Mouse (Mus musculus) olfactory bulb, adult 2 months (tissue): ENCODE results near the gene Nans. TPM values are rescaled to one million over a fixed set of nuclear protein-coding genes. Genes with fewer than 3 reads are reported as not detected.

Experiments
- H3K27ac ChIP-seq: fragments of 200-500 bp; 2 replicates; pipeline ENCODE4 v1.5.1; 2012; ENCODE audit warnings: low read depth, low read length; ENCODE audit not compliant: insufficient read depth
- H3K4me1 ChIP-seq: fragments of 200-500 bp; 2 replicates; pipeline ENCODE4 v1.6.1; 2012; ENCODE audit warnings: low read length; ENCODE audit not compliant: control insufficient read depth, insufficient read depth
- H3K4me3 ChIP-seq: fragments of 200-500 bp; 2 replicates; pipeline ENCODE4 v1.5.1; 2012; ENCODE audit warnings: mild to moderate bottlenecking, low read depth, low read length, moderate library complexity; ENCODE audit not compliant: insufficient read depth
- CTCF ChIP-seq: fragments of 200-500 bp; IDR thresholded peaks from 2 replicates; pipeline ENCODE4 v1.5.1; 2012; ENCODE audit warnings: low read depth, mild to moderate bottlenecking, low read length, moderate library complexity; ENCODE audit not compliant: insufficient read depth
- POLR2A ChIP-seq: fragments of 200-500 bp; IDR thresholded peaks from 2 replicates; pipeline ENCODE4 v1.6.1; 2012; ENCODE audit warnings: mild to moderate bottlenecking, low read depth, low read length, moderate library complexity; ENCODE audit not compliant: insufficient read depth
- WGBS: fragments of 180-500 bp; shearing (Covaris S2); methylation state at CpG from one replicate; pipeline ENCODE4 v1.1.7; 2018; 5-methylcytosine and 5-hydroxymethylcytosine counted together
- polyA plus RNA-seq: library from polyadenylated mRNA; stranded (reverse); fragments of >200 nt; gene quantifications from 2 replicates; pipeline ENCODE4 v1.2.4, GENCODE M21; 2012; ENCODE audit warnings: low replicate concordance; ENCODE audit not compliant: missing spikeins, insufficient read depth, insufficient read length

Nans gene
- polyA plus RNA-seq, 1 experiment = not detected

DNA sequence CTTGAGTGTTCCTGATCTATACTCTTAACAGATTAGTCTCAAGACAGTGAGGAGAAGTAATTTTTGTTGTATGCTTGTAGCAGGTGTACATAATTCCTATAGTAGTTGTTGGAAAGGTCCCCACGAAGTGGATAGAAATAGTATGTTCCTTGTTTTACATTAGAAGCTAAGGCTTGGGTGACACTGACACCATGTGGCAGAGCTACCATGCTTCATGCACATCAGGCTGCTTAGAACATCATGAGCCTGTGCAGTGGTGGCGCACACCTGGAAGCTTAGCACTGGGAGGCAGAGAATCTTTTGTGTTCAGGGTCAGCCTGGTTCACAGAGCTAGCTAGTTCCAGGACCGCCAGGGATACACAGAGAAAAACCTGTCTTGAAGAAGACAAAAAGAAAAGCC is 23.3 kb upstream of the Nans start:
- H3K4me1 ChIP-seq = no peaks in the 10 kb centered on the region
- no peak overlapping the region for H3K27ac ChIP-seq
- WGBS = 69% methylated on average over 3 of the region's 3 CpGs
- no peak for TF ChIP-seq POLR2A
- no peak for TF ChIP-seq CTCF
- no peak overlapping the region for H3K4me3 ChIP-seq

DNA sequence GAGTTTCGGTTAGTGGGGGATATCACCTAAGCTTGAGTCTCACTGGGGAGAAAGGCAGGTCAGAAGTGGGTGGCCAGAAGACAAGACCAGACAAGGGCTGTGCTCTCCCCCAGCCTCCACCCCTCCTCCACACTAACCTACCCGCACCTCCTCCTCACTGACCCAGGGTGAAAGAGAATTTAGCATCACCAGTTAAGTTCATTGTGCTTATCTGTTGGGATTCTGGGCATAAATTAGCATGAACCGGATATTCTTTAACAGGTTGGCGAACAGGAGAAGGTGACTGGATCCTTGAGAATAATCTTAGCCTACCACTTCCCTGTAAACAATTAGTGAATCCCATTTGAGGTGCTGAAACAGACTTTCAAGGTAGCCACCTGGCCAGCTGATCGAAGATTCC is 13.9 kb upstream of the Nans start:
- TF ChIP-seq POLR2A (no peak), CTCF (no peak)
- no peaks in the 10 kb centered on the region for H3K4me1 ChIP-seq
- H3K27ac ChIP-seq = no peak overlapping the region
- H3K4me3 ChIP-seq = no peak overlapping the region
- 91% methylated on average over 5 of the region's 5 CpGs for WGBS

DNA sequence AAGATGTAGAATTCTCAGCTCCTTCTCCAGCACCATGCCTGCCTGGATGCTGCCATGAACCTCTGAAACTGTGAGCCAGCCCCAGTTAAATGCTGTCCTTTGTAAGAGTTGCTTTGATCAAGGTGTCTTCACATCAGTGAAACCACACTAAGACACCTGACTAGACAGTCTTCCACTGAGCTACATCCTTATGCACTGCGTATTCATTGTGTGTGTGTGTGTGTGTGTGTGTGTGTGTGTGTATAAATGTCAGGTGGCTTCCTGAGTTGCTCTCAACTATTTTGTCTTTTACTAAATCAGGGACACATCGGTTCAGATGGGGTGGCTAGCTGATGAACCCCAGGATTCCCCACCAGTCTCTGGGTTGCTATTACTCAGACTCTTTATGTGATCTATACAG is 10.0 kb upstream of the Nans start:
- 94% methylated on average over 2 of the region's 2 CpGs for WGBS
- TF ChIP-seq CTCF (no peak), POLR2A (no peak)
- Histone ChIP-seq H3K27ac (no peak overlapping the region), H3K4me1 (no peaks in the 10 kb centered on the region), H3K4me3 (no peak overlapping the region)

DNA sequence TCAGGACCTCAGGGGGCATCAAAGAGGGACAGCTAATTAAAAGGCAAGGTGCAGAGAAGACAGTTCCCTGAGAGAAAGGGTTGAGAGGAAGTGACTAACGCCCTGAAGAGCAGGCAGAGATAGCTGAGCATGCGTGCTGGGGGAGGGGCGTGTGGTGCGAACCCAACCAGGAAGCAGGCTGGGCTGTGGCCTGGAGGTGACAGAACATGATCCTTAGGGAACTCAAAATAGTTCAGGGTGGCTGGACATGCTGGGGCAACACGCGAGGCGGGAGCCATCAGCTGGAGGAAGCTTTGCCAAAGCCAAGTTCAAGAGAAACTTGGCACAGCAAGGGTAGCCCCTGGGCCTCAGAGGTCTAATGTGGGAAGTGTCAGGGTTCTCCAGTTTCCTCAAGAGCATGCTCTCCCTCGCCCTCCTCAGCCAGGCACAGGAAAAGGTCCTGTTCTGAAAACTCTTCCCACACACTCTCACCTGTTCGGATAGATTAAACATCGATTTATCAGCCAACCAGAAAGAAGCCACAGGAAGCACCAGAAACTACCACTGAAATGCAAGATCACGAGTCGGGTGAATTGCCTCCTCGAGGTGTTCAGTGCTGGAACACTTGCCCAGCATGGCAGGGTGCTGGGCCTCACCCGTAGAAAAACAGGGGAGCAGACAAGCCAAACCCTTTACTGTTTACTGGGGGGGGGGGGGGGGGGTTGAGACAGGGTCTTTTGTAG is 3.2 kb upstream of the Nans start:
- 58% methylated on average over 14 of the region's 14 CpGs for WGBS
- H3K4me1 ChIP-seq = no peaks in the 10 kb centered on the region
- H3K27ac ChIP-seq = no peak overlapping the region
- H3K4me3 ChIP-seq = no peak overlapping the region
- TF ChIP-seq POLR2A = no peak
- no peak for TF ChIP-seq CTCF

DNA sequence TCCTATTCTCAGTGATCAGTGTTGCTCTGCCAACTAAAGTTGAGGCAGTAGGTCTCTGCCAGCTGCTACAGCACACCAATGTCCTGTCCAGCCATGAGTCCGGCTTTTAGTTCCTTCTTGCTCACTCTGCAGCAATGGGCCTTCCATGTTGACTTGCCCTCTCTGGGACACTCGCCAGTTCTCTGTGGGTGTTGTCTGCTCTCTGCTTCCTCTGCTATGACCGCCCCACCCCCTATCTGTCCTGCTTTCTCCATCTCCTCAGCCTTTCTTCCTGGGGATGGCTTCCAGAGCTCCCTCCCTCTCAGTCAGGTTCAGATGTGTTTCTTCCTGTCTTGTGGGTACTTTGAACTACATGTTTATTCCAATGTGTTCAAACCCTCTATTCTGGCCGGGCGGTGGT is 1.7 kb upstream of the Nans start:
- no peak overlapping the region for H3K4me3 ChIP-seq
- no peaks in the 10 kb centered on the region for H3K4me1 ChIP-seq
- no peak overlapping the region for H3K27ac ChIP-seq
- 87% methylated on average over 5 of the region's 5 CpGs for WGBS
- TF ChIP-seq CTCF (no peak), POLR2A (no peak)

DNA sequence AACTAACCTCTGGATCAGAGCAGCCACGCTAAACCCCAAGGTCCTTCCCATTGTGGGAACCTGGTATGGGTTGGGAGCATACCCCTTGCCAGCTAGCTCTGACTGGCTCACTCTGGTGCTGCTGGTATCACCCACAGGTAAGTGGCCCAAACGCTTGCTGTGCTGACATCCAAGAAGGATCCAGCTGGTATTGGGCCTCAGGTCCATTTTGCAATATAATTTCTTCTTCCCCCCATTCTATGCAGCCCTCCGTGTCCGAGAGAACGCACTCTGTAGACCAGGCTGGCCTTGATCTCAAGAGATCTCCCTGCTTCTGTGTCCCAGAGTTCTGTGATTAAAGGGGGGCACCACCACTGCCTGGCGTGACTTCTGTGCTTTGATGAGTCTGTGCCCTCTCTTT is 4.0 kb downstream of the Nans start:
- 99% methylated on average over 6 of the region's 6 CpGs for WGBS
- H3K4me1 ChIP-seq = no peaks in the 10 kb centered on the region

DNA sequence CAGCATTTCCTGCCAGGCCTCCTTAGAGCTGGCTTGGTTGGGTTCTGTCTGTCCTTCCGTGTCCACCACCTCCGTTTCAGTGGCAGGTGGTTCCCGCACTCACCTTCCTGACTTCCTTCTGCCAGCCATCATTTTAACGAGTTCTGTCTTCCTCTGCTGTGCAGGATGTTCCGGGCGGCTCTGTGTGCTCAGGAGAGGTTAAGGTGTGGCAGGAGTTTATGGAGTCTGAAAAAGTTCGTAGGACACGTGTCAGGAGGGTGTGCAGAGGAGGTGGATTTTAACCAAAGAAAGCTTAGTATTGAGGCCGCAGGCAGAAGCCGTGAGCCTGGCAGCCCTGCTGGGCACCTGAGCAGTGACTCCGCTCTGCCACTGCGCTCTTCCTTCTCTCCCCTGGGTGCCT is 6.5 kb downstream of the Nans start:
- Histone ChIP-seq H3K4me3 (no peak overlapping the region), H3K4me1 (no peaks in the 10 kb centered on the region), H3K27ac (no peak overlapping the region)
- no peak for TF ChIP-seq CTCF
- TF ChIP-seq POLR2A = no peak
- WGBS = 92% methylated on average over 12 of the region's 12 CpGs

More for the DNA sequence above, 4.0 kb downstream of the Nans start:
- Histone ChIP-seq H3K4me3 (no peak overlapping the region), H3K27ac (no peak overlapping the region)
- TF ChIP-seq CTCF = no peak
- TF ChIP-seq POLR2A = no peak

DNA sequence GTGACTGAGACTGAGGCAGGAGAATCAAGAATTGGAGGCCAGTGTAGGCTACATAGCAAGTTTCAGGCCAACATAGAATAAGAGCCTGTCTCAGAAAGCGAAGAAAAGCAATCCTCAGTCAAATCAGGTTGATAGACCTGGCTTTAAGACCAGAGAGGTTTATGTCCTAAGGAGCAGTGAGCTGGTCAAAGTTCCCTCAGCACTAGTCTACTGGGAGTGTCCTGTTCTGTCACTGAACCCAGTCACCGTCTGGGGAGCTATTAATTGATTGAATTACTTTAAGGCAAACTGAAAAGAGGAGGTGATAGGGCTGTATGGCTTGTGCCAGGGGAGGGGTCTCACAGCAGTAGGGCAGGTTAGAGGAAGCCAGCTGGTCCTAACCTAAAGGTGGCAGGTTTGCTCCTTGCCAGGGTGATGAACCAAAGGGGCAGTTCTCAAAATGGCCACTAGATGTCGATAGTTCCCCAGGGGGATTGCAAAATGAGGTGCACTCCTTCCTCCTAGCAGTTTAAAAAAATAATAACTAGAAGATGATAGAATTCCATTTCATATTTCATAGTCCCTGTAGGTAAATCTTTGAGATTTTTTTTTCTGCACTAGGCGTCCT is 8.3 kb downstream of the Nans start:
- 53% methylated on average over 4 of the region's 4 CpGs for WGBS
- H3K4me3 ChIP-seq = no peak overlapping the region
- TF ChIP-seq POLR2A (no peak), CTCF (peak; percentile 32; the same call in 1 of the 2 replicates)
- no peak overlapping the region for H3K27ac ChIP-seq
- H3K4me1 ChIP-seq = no peaks in the 10 kb centered on the region

DNA sequence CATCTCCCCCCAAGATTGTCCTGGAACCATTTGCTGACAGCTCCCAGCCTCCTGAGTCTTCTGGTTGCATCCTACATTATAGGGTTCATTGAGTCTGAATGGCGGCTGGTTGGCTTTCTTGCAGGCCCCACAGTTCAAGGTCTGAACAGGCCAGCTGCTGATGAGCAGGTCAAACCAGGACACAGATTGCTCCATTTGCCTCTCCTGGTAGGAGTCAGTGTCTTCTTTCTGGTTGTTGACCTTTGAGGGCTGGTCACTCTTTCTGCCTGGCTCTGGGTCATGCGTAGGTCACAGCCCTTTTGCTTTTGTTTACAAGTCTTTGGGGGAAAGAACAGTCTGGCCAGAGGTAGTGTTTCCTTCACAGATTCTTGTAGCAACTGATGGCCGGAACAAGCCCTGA is 9.5 kb downstream of the Nans start:
- whole genome bisulfite sequencing = 87% methylated on average over 3 of the region's 3 CpGs
- no peak overlapping the region for H3K27ac ChIP-seq

DNA sequence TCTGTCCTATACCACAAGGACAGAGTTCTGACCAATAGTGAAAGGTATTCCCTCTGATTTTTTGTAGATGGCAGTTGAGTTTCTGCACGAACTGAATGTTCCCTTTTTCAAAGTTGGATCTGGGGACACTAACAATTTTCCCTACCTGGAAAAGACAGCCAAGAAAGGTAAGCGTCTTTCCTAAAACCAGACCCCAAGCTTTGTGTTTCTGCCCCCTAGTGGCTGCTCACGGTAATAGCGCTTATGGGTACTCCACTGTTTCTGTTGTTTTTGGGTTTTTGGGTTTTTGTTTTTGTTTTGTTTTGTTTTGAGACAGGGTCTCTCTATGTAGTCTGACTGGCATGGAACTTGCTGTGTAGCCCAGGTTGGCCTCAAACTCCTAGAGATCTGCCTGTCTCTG is 9.9 kb downstream of the Nans start:
- Histone ChIP-seq H3K27ac (no peak overlapping the region), H3K4me3 (no peak overlapping the region), H3K4me1 (no peaks in the 10 kb centered on the region)
- no peak for TF ChIP-seq POLR2A
- no peak for TF ChIP-seq CTCF
- WGBS = 17% methylated on average over 4 of the region's 4 CpGs

More for the DNA sequence above, 9.5 kb downstream of the Nans start:
- no peaks in the 10 kb centered on the region for H3K4me1 ChIP-seq
- TF ChIP-seq POLR2A = no peak
- no peak for TF ChIP-seq CTCF
- no peak overlapping the region for H3K4me3 ChIP-seq
